Mouse (Mus musculus) G1E-ER4 (cell line): ENCODE results near the gene Adtrp. TPM values are rescaled to one million over a fixed set of nuclear protein-coding genes. Genes with fewer than 3 reads are reported as not detected.

Source experiments
- GATA1 ChIP-seq: IDR thresholded peaks from one replicate; pipeline ENCODE4 v1.8.0; 2012; ENCODE audit warnings: low read length, inconsistent platforms
- polyA plus RNA-seq: library from polyadenylated mRNA; stranded (reverse); fragments of >175 nt; gene quantifications from 2 replicates; pipeline ENCODE4 v1.2.3, GENCODE M21; 2012

Gene Adtrp
- not detected in 2 replicates for polyA plus RNA-seq

- TF ChIP-seq GATA1: no peak
Observed at GRCm38 (mm10) chr13:41847516-41848126, at the start of gene Adtrp. Adtrp (minus strand) TSS chr13:41847684.

GRCm38 (mm10) chr13:41892016-41892415 lies 44.5 kb upstream of the Adtrp start:
- no peak for TF ChIP-seq GATA1

GRCm38 (mm10) chr13:41890618-41891017 lies 43.1 kb upstream of the Adtrp start:
- no peak for TF ChIP-seq GATA1

GRCm38 (mm10) chr13:41890111-41890600 lies 42.7 kb upstream of the Adtrp start:
- no peak for TF ChIP-seq GATA1

GRCm38 (mm10) chr13:41888644-41889043 lies 41.2 kb upstream of the Adtrp start:
- no peak for TF ChIP-seq GATA1

GRCm38 (mm10) chr13:41886120-41886519 lies 38.6 kb upstream of the Adtrp start:
- no peak for TF ChIP-seq GATA1

GRCm38 (mm10) chr13:41883665-41884291 lies 36.3 kb upstream of the Adtrp start:
- TF ChIP-seq GATA1: no peak

- no peak for TF ChIP-seq GATA1
Observed at GRCm38 (mm10) chr13:41881201-41881600, 33.7 kb upstream of the Adtrp start.

GRCm38 (mm10) chr13:41880525-41880924 lies 33.0 kb upstream of the Adtrp start:
- no peak for TF ChIP-seq GATA1

- no peak for TF ChIP-seq GATA1
Observed at GRCm38 (mm10) chr13:41872686-41873085, 25.2 kb upstream of the Adtrp start.

GRCm38 (mm10) chr13:41872161-41872562 lies 24.7 kb upstream of the Adtrp start:
- no peak for TF ChIP-seq GATA1

GRCm38 (mm10) chr13:41867533-41867932 lies 20.0 kb upstream of the Adtrp start:
- TF ChIP-seq GATA1: no peak

GRCm38 (mm10) chr13:41865575-41865974 lies 18.1 kb upstream of the Adtrp start:
- TF ChIP-seq GATA1: no peak

GRCm38 (mm10) chr13:41865071-41865470 lies 17.6 kb upstream of the Adtrp start:
- TF ChIP-seq GATA1: no peak

- no peak for TF ChIP-seq GATA1
Observed at GRCm38 (mm10) chr13:41860603-41861405, 13.3 kb upstream of the Adtrp start.

GRCm38 (mm10) chr13:41855206-41856185 lies 8.0 kb upstream of the Adtrp start:
- no peak for TF ChIP-seq GATA1
